Mouse (Mus musculus): ENCODE measurements around the gene Ltf.
A peak's percentile ranks its signal among the peaks of the same experiment; 100 is the strongest.

Gene Ltf

DNA sequence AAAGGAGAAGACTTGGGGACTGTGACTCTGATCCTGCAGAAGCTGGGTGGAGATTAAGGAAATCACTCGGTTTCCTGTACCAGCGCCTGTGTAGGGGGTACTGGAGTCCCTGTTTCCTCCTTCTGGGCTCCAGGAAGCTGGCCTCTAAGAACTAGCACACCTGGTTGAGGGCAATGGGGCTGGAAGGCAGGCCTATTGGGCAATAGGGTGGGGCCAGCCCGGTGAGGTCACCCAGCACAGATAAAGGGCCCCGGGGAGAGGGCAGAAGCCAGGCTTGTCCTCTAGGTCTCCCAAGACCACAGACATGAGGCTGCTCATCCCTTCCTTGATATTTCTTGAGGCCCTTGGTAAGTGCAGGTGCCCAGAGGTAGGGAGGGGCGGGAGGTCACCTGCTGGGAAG, at the start of gene Ltf:
Gene Ltf, plus strand, starts transcription at position 250 of the 400 bp plus-strand sequence.
- DNase-seq (ENCODE audit: low read depth, low spot score) = no peak

DNA sequence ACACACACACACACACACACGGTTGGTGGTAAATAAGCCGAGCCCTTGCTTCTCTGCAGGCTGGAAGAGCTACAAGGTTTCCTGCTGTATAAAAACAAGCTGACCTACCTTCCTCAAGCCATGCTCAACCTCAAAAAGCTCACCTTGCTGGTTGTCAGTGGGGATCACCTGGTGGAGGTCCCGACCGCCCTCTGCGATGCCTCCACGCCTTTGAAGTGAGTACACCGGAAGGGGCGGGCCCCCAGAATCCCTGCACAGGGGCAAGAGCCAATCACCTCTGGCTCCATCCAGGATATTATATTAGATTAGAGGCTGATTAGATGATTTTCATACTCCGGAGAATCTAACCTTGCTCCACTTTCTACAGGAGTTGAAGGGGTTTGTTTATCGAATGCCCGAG, 39.7 kb upstream of the Ltf start:
- DNase-seq (ENCODE audit: low read depth, low spot score) = no peak

DNA sequence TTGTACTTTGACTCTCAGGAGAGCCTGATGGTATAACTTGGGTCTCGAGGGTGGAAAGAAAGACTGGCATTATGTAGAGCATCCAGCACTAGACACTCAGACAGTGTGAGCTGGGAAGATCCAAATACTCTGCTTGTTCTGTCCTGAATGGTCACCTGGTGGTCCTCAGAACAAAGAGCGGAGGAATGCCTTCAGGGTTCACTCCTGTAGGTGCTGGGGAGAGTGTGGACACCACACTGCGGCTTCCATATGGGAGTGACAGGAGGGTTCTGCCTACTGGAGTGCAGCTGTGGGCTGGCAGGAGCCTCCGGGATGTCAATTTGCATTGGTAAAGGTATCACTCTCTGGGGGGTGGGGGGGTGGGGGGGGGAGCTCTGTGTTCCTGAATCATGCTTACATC, 36.7 kb upstream of the Ltf start:
- no peak for DNase-seq (ENCODE audit: low read depth, low spot score)

- DNase-seq (ENCODE audit: low read depth, low spot score) = no peak
Measured at GRCm38 (mm10) chr9:110984096-110984495, 35.0 kb upstream of the Ltf start.

- DNase-seq (ENCODE audit: low read depth, low spot score) = no peak
Measured at GRCm38 (mm10) chr9:110985541-110985940, 33.5 kb upstream of the Ltf start.

GRCm38 (mm10) chr9:110985951-110986350, 33.1 kb upstream of the Ltf start:
- DNase-seq (ENCODE audit: low read depth, low spot score) = no peak

GRCm38 (mm10) chr9:110987331-110987730, 31.7 kb upstream of the Ltf start:
- DNase-seq (ENCODE audit: low read depth, low spot score) = no peak

GRCm38 (mm10) chr9:110988078-110988477, 31.0 kb upstream of the Ltf start:
- no peak for DNase-seq (ENCODE audit: low read depth, low spot score)

DNA sequence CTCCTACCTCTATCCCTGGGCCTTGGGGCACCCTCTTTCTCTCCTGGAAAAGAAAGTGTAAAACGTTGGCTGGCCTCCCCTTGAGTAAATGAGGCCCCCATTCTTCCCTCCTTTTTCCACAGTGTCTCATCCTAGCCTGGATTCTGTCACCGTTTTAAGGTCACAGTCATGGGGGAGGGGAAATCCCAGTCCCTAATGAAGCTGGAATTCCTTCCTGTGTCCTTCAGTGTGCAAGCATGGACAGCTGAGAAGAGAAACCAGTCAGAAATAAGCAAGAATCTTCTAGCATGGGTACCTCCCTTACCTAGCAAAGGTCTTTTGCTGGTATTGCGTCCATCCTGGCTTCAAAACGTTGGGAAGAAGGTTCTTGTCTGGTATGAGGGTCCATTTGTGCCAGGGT, 29.9 kb upstream of the Ltf start:
- no peak for DNase-seq (ENCODE audit: low read depth, low spot score)

DNA sequence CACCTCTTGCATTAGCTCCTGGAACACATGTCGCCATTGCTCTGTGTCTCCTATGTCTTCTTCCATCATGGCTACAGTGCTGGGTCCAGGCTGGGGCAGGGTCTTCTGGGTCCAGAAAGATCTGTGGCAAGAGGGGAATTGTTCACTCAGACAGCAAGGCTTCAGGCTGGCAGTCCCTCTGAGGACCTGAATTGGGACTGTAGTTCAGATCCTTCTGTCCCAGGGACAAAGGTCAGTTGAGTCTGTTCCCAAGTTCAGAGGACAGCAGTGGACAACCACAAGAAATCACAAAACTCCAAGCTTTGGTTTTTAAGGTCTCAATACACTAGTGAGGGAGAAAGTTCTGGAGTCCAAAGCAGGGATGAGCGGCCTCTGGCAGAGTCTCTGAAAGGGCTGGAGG, 29.5 kb upstream of the Ltf start:
- DNase-seq (ENCODE audit: low read depth, low spot score) = no peak

GRCm38 (mm10) chr9:110990204-110990603, 28.9 kb upstream of the Ltf start, which contains the start of gene Rtp3:
Rtp3 (minus strand) TSS chr9:110990583.
- DNase-seq (ENCODE audit: low read depth, low spot score) = no peak

DNA sequence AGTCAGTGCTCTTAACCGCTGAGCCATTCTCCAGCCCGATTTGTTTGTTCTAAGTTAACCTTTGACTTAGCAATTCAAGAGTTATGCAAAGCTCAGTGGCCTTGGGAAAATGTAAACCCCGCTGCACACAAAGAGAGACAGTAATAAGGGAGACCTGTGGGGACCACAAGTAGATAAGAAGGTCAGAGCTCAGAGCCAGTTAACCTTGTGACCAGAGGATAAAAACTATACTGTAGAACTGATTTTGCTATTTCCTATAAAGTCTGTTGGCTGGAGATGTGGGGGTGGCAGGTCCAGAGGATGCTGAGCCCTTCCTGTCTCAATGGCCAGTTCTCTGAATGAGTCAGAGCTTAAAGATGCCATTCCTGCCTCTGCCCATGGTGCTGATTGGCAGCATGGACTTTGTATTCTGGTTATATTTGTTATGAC, 25.8 kb upstream of the Ltf start:
- DNase-seq (ENCODE audit: low read depth, low spot score) = no peak

DNA sequence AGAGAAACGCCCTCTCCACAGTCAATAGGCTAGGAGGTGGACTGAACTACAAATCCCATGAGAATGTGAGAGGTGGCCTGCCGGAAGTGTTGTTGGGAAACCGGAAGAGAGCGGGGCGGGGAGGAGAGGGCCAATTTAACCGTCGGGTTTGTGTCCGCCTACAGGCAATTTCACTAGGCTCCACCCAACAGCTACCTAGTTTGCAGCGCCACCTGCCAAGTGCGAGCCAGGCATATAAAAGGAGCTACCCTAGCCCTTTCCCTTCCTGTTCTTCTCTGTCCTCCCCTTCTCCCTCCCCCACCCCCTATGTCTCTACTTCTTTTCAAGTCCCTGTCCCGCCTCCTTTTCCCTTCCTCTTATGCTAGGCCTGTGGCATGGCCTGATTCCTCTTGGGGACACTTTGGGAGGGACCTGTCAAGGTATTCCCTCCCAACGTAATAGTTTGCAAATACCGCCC, 24.3 kb upstream of the Ltf start:
- DNase-seq (ENCODE audit: low read depth, low spot score) = peak; percentile 68

GRCm38 (mm10) chr9:110997245-110997644, 21.8 kb upstream of the Ltf start:
- DNase-seq (ENCODE audit: low read depth, low spot score) = peak; percentile 68

DNA sequence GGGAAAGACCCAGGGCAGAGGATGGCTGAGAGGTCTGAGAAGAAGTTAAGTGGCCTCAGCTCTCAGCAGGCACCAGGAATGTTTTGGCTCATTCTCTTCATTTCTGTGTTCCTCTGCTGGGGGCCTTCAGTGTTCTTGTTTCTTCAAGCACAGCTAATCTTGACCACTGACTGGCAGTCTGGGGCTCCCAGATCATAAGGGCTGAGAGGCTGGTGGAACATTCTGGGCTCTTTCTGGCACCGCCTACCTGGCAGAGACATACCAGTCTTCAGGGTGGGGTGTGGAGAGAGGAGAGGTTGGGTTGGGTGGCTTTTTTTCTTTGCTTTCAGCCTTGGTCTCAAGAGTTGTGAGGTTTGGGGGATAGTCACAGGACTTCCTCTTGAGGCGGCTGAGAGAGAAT, 20.0 kb upstream of the Ltf start:
- DNase-seq (ENCODE audit: low read depth, low spot score) = no peak

- no peak for DNase-seq (ENCODE audit: low read depth, low spot score)
Measured at GRCm38 (mm10) chr9:110999856-111000255, 19.2 kb upstream of the Ltf start.

DNA sequence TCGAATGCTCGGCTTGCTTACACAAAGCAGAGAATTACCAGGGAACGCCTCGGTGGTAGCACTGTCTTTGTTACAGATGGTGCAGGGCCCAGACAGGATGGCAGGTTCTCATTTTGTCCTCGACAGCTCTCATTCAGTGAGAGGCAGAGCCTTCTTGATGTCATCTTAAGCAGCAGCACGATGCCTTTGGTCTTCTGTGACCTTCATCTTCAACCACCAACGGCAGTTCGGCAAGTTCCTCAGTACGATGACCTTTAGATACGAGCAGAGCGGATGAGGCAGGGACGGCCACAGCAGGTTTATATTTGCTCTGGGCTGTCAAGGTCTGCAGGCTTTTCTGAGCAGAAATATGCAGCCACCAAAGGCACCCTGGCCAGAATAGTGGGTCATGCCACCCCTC, 17.4 kb upstream of the Ltf start:
- no peak for DNase-seq (ENCODE audit: low read depth, low spot score)

DNA sequence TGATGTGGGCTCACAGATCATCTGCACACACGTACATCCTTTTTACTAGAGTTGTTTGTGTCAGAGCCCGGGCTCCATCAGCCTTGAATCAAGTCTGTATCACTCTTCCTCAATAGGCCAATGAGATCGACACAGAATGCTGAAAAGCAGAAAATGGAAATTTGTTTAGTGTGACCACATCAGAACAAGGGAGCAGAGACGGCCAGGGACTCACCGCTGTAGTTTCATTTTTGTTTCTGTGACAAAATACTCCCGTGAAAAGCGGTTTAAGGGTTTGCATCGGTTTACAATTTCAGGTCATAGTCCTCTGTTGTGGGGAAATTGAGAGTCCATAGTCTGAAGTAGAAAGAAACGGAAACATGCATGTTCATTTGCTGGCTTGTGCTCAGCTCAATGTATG, 15.8 kb upstream of the Ltf start:
- no peak for DNase-seq (ENCODE audit: low read depth, low spot score)

- no peak for DNase-seq (ENCODE audit: low read depth, low spot score)
Measured at GRCm38 (mm10) chr9:111006544-111006943, 12.5 kb upstream of the Ltf start.

- DNase-seq (ENCODE audit: low read depth, low spot score) = no peak
Measured at GRCm38 (mm10) chr9:111009763-111010162, 9.3 kb upstream of the Ltf start.

DNA sequence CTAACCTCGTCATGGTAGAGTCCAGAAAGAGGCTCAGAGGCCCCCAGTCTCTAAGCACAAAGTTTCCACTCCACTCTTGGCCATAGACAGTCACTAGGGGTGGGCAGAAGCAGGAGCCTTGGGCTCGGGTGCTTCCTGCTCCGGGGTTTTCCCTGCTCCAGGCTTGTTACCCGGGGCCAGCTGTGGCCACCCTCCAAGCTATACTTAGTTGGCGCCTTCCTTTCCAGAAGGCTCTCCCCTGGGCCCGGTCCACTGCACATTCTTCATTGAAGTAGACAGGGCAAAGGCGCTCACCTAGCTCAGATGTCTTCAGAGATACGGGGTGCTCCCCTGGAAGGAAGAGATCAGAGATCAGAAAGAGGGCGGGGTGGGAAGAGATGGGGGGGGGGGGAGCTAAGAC, 7.5 kb upstream of the Ltf start:
- DNase-seq (ENCODE audit: low read depth, low spot score) = no peak

DNA sequence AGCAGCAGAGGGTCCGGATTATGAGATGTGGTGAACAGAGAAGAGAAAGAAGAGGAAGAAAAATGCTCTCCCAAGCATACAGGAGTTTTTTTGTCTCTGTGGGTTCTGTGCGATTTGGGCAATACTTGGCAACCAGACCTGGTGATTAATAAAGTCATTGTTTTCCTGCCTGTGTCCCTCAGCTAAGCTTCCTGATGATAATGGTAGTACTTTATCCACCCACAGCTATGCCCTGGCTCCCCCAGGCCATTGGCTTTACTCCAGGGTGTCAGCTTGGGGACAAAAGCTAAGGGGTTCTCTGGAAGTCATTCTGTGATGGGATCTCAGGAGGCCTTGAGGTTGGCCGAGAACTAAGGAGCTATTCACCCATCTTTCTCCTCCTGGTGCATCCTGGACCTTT, 7.0 kb upstream of the Ltf start:
- DNase-seq (ENCODE audit: low read depth, low spot score) = no peak

GRCm38 (mm10) chr9:111015658-111016057, 3.4 kb upstream of the Ltf start:
- DNase-seq (ENCODE audit: low read depth, low spot score) = no peak

DNA sequence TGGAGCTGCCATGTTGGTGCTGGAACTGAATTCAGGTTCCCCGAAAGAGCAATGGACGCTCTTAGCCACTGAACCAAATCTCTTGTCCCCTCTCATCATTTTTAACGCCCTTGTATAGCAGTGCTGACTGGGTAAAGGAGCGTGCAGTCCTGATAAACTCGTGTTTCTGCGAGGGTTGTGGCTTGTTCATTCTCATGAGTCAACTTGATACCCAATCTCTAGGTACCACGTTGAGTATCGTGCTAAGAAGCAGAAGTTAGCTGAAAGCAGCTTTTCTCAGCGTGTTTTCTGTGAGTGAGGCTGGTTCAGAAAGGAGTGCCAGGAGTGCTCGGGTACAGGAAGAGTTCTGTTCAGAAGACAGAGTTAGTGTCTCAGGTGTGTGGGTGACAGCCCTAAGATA, 7.7 kb downstream of the Ltf start:
- no peak for DNase-seq (ENCODE audit: low read depth, low spot score)

- DNase-seq (ENCODE audit: low read depth, low spot score) = no peak
Measured at GRCm38 (mm10) chr9:111033717-111034116, 14.6 kb downstream of the Ltf start.

Measured in embryo, embryonic 11.5 days (tissue).